Mouse (Mus musculus) urinary bladder, adult 2 months (tissue): ENCODE results near the gene Prmt1. TPM values are rescaled to one million over a fixed set of nuclear protein-coding genes. Genes with fewer than 3 reads are reported as not detected.
A peak's percentile ranks its signal among the peaks of the same experiment; 100 is the strongest.

Source experiments
- DNase-seq: peaks from one replicate; pipeline ENCODE4 v3.0.0; 2022; ENCODE audit warnings: low spot score
- polyA plus RNA-seq: library from polyadenylated mRNA; depleted of rRNA; stranded (reverse); fragments of >200 nt; gene quantifications from 2 replicates; pipeline ENCODE4 v1.2.3, GENCODE M21; 2012

Gene Prmt1
- polyA plus RNA-seq, 1 experiment: 244 TPM

DNA sequence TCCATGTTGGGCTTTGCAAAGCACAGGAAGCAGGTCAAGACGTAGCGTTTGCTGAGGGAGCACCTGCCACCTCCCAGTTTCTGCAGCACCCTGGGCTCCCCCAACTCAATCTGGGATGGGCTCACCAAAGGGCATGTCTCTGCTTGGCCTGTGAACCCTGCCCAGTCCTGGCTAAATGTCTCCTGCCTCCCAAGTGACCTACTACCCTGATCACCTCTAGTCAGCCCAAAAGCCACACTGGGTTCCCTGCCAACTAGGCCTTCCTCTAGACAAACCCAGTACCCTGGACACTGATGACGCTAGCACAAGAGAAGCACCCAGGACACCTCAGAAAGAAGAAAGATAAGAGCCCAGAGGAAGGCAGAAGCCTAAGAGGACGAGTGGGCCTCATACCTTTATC lies 26.5 kb upstream of the Prmt1 start:
- DNase-seq: no peak

DNA sequence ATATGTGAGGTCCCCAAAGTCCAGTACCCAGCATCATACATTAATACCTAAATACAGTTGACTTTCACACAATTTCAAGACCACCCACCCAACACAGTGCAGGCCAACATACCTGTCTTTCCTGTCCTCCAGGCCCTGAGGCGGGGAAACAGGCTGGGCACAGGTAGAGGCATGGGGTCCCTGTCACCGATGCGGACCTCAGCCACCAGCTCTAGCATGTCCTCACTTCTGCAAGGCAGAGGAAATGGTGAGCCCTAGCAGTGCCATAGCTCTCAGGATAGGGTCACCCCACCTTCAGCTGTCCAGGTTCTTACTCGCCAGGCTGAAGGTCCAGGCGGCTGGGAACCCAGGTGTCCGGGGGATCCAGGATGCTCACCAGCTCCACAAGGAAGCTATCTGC lies 25.6 kb upstream of the Prmt1 start:
- no peak for DNase-seq

DNA sequence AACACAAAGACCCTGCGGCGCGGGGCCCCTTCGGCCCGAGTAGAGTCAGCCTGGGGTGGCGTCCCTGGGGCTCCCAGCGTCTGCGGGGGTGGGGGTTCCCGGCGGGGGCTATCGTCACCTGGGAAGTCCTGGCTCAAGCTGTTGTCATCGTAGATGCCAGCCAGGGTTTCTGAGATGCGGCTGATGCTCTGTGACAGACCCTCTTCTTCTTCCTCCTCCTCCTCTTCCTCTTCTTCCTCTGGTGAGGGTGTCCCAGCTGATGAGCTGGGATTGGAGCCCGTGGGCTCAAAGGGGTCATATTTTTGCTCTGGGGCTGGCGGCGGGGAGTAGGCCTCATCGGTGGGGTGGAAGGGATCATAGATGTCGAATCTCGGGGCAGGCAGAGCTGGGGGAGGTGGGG lies 22.0 kb upstream of the Prmt1 start:
- no peak for DNase-seq

DNA sequence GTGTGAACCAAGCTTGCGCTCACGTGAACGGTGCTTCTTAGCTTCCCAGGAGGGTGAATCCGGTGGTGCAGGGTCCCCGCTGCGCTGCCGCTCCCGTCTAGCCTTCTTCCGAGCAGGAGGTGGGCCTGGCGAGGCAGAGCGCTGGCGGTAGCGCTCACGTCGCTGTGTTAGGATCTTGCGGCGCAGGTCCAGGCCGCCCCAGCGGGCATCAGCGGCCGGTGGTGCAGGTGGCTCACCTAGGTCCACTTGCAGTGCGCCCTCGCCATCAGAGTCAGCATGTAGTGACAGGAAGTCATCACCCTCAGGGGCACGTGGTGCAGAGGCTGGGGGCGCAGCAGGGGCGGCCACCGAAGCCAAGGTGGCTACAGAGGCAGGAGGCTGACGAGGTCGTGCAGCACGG lies 21.5 kb upstream of the Prmt1 start:
- no peak for DNase-seq

DNA sequence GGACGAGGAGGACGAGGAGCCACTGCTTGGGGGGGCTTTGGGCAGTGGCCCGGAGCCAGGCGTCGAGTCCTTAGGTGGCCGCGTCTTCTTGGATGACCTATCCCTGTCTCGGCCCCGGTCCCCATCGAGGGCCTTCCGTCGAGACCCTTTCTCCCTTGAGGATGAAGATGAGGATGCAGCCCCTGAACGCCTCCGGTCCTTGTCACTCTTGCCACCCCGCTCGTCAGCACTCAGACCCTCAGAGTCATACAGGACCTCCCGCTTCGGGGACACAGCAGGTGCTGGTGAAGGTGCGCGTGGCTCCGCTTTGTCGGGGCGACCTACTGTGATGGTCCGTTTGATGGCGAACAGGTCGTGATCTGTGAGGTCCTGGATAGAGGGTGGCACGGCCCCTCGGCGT lies 20.8 kb upstream of the Prmt1 start:
- no peak for DNase-seq

DNA sequence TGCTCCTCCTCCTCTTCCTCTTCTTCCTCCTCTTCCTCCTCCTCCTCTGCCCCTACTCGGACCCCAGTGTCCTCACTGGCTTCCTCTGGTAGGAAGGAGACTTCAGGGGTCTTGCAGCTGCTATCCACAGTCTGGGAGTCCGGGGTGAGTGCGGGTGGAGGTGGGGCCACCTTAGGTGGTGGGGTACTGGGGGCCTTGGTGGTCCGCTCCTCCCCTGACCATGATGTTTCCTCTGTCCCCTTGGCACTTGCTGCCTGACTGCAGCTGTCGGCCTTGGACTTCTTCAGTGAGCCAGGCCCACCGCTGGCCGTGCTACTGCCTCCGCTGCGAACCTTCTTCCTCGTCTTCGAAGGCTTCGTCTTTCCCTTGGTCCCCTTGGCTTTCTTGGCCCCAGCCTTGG lies 20.1 kb upstream of the Prmt1 start:
- no peak for DNase-seq

DNA sequence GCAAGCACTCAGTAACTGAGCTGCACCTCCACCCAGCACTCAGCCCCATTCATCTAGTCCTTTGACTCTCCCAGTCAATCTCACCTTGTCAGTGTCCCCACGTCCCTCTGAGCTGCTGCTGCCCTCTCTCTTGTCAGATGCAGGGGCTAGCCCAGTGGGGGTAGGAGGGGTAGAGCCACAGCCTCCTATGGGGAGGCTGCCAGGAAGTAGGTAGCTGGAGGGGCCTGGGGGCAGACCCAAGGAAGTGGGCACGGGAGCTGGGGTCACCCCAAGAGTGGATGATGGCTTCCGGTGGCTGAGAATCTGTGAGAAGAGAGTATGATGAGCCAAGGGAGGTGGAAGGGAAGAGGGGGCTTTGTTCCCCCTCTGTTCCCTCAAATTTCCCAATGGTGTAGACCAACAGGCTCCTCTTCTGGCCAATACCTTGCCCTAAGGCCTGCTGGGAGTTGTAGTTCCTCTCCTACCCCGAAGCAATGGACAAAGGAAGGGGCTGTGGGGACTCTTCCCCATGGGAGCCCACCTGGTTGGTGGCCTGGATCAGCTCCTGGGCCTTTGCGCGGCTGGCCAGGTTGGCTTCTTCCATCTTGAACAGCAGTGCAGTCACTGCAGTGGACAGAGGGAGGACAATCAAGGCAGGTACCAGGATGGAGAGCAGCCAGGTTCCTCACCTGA lies 19.1 kb upstream of the Prmt1 start:
- DNase-seq: no peak

DNA sequence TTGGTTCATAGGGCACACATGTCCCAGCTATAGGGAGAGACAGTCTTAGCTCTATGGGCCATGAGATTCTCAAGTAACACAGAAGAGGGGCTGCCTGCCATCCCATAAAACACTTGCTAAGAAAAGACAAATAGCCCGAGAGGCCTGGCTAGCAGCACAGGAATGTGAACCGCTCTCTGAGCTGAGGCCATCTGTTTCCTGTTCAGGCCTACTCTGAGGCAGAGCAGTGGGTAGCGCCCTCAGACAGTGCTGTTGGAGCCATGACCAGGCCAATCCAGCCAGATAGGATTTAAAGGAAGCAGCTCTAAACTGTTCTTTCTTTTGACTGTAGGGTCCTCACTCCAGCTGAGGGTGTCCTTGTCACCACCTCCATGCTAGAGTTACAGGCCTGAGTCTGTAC lies 18.2 kb upstream of the Prmt1 start:
- DNase-seq: no peak

DNA sequence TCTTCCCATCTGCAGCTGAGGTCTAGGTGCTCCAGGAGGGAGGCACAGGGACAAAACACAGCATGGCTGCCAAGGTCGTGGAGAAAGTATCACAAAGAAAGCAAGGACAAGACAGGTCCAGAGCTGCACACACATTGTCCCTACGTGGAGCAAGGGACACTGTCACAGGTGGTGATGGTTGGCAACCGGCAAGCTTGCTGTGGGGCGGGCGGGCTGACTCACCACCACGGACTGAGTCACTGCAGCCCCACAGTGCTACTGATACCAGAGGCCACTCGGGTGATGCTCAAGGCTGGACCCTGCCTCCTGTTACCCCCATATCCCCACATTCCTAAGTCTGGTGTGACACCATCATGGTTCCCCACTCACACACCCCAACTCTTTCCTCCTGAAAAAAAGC lies 16.1 kb upstream of the Prmt1 start:
- DNase-seq: no peak

DNA sequence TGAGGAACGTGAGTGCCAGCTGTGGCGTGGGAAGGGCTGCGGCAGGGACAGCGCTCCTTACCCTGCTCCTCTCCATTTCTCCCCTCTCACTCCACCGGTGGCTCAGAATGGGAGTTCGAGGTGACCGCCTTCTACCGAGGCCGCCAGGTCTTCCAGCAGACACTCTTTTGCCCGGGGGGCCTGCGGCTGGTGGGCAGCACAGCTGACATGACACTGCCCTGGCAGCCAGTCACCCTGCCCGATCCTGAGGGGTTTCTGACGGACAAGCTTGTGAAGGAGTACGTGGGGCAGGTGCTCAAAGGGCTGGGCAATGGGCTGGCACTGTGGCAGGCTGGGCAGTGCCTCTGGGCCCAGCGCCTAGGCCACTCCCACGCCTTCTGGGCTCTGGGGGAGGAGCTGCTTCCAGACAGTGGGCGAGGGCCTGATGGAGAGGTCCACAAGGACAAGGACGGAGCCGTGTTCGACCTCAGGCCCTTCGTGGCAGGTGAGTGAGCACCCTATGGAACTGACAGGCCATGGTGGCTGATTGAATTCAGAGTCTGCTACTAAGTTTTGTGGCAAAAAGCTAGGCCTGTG lies 14.3 kb upstream of the Prmt1 start:
- no peak for DNase-seq

DNA sequence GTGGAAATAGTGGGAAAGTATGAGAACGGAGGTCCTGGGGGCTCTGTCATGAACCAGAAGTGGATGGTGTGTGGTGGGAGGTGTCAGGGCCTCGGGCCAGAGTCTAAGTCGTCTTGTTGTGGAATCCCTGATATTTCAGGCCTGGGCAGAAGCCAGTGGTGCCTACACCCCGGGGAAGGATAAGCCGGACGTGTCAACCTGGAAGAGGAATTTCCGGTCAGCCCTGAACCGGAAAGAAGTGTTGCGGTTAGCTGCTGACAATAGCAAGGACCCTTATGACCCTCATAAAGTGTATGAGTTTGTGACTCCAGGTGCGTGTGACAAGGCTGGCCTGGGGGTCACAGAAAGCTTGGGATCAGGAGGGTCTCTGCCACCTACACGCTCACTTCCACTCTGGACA lies 13.4 kb upstream of the Prmt1 start:
- DNase-seq: no peak

DNA sequence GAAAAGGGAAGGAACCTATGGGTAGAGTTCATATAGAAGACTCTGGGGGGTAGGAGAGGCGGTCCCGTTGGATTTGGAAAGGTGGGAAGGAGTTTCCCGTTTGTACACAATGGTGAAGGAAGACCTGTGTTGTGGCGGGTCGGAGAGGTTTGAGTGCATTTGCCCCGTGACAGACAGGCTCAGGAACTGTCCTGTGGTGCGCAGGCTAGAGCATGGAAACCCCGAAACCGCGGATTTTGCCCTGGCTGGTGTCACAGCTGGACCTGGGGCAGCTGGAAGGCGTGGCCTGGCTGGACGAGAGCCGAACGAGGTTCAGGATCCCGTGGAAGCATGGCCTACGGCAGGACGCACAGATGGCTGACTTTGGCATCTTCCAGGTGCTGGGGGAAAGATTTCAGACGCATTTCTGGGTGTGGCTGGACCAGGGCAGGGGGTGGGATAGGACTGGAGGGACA lies 12.2 kb upstream of the Prmt1 start, which contains the start of gene Bcl2l12:
TSS of gene Bcl2l12 (minus strand) at position 212 of the 455 bp plus-strand sequence.
- no peak for DNase-seq

DNA sequence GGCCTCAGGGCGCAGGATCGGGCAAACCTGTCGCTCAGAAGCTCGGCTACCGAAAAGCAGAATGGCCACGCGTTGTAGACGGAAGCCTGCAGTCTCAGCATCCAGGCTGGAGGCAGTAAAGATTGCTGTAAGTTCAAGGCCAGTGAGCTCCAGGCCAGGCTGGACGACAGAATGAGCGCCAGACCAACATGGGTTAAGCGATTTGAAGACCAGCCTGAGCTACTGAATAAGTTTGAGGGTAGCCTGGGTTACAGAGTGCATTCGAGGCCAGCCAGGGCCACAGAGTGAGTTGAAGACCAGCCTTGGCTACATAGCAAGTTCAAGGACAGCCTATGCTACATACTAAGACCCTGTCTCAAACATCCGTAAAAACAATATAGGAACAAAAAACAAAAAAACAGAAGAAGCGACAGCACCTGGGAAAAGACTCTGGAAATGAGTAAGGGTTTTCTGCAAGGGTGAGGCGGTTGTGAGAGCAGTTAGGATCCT lies 11.6 kb upstream of the Prmt1 start:
- DNase-seq: no peak

DNA sequence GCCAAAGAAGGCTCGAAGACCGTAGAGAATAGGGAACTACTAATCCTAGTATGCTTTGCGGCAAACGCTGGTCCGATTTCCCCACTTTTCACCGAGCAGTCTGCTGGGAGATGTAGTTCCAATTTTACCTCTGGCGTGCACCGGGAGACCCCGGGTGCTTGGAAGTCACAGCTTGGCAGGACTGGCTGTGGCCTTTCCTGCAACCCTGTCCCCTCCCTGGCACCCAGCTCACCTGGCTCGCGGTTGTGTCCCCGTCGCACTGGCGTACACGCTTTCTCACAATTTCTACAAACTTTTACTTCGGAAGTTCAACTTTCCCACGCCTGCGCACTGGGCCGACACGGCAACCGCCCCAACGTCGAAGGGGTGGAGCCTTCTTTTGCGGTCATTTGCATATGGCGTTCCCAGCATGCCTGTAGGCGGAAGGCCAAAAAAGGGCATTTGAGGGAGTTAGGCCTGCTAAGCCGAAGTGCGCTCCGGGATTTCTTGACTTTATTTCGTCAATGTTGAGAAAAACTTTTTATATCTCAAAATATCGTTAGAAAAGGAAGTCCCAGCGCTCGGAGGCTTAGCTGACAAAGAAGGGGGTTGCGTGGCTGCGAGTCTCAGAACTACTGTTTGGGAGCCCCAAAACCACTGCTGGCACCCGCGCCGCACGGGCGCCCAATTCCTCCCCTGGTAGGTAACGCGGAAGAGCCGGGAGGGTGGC lies 11.0 kb upstream of the Prmt1 start, which contains the start of gene Irf3:
TSS of gene Irf3 (plus strand) at position 418 of the 709 bp plus-strand sequence.
- peak; percentile 86 for DNase-seq

DNA sequence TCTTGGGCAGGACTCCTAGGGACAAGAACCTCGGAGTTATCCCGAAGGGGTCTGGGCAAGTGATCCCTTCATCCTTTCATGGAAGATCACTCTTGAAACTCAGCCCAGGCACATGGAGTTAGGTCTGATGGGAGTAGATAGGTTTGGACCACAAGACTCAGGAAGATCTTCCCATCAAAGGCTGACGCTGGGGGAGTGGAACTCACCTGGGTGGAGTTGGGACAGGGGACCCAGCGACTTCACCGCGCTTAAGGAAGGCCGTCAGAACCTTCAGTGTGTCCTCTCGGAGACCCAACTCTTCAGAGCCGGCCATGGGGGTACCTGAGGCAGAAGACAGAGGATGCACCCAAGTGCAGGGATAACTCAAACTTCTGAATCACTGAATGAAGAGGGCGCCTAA lies 10.3 kb upstream of the Prmt1 start:
- no peak for DNase-seq

DNA sequence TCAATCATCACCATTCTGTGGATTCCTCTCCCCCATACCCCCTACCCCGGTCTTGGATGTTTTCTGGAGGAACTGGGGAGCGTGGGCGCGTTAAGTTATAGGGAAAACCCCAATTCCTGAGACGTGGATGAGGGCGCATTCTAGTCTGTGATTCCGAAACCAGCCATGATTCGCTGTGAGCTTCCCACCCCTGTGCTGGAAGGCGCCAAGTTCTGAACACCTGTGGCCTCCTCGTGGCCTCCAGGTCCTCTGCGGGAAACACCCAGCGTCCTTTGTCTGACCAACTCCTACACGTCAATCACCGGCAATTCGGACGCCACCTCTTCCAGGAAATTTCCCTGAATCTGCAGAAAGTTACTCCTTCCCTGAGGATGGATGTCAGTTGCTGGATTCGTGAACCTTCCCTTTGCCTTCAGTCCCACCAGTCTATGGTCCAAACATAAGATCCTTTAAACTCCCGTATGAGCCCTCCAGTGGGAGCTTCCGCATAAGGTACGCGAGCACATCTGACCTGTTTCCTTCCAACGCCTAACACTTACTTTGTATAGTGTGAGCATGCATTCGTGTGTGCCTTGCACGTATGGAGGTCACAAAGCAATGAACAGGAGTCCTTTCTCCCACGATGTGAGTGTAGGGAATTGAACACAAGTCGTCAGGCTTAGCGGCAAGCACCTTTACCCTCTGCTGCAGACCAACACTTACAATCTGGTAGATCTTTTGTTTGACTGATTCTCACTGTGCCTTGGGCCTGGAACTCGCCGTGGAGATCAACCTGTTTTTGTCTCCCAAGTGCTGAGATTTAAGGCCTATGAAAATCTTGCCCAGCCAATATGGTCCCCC lies 731 bp upstream of the Prmt1 start:
- DNase-seq: no peak

DNA sequence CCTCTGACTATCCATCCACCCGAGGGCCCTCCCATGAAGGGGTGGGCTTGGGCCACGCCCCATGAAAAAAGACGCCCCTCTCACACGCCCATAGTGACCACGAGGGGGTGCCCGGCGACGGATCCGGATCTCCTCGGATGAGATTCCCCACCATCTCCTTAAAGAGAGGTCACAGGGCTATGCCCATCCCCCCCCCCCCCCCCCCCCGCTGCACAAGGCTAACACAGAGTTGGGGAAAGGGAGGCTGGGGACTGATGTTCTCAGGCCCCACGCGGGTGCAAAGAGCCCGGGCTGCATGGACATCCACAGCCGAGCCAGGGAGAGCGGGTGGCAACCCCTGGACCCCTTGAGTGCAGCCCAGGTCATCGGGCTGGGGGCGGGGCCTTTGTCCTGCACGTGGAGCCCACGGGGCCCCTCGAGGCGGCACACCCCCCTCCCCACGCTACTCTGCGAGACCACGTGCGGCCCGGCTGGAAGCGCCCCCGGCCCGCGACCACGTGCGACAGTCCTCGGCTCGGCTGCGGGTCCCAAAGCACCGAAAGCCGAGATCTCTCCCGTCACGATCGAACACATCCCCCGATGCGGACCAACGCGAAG lies 675 bp downstream of the Prmt1 start:
- no peak for DNase-seq

DNA sequence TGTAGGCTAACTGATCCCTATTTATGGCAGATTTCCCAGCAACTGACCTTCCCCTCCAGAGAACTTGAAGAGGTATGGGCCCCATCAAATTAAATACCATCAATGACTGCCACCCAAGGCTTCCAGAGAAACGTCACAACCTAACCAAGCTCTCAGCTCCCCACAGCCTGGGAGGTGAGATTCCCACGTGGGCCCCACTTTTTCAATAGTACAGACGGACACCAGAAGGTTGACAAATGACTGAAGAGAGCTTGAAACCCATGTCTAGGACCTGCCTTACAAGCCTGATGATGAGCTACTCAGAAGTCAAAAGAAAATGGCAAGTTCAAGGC lies 1.6 kb downstream of the Prmt1 start:
- DNase-seq: no peak

DNA sequence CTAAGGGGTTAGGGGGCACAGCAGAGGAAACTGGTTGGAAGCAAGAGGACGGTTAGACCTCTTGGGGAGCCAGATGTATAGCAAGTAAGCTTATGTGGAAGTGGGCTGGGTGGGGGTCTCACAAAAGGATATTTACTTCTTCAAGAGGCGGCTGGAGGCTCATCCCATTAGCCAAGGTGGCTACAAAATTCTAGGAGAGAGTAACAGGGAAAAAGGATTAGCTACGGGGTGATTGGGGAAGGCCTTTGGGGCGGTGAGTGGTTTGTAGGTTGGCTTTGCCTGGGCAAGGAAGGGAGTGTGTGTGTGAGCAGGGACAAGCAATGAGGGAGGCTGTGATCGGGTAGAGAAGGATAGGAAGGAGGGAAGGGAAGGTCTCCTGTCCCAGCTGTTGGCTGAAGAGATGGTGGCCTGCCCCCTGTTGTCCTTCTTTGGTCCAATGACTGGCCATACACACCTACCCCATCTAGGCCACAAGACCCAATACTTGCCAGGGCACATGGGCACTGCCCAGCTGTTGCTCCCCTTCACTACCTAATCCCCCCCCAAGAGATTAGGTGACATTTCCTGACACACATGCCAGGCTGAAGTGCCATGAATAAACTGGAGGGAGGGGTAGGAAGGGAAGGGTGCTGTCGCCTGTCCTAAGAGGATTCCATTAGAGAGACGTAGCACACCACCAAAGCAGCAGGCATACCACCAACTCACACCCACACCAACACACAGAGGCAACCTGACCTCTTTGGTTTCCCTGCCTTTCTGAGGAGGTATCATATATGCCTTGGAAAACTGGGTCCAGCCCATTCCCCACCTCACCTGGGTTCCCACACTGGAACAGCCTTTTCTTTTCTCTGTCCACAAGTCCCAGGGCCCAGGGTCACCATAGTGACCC lies 2.2 kb downstream of the Prmt1 start:
- no peak for DNase-seq

DNA sequence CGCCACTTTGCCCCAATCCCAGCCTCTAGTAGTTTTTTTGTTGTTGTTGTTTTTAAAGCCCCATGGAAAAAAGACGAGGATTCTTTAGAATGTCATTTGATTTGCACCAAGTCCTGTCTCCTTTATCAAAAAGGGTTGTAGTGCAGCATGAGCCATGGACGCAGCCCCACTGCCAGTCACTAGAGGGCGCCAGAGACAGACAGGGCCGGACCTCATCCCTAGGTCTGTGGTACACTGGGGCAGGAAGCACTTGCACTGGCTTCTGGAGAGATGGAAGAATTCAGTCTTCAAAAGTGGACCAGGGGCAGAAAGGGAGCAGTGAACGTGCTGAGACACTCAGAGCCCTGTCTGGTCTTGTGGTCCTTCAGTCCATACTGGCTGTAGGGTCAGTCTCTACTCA lies 3.3 kb downstream of the Prmt1 start:
- peak; percentile 74 for DNase-seq

DNA sequence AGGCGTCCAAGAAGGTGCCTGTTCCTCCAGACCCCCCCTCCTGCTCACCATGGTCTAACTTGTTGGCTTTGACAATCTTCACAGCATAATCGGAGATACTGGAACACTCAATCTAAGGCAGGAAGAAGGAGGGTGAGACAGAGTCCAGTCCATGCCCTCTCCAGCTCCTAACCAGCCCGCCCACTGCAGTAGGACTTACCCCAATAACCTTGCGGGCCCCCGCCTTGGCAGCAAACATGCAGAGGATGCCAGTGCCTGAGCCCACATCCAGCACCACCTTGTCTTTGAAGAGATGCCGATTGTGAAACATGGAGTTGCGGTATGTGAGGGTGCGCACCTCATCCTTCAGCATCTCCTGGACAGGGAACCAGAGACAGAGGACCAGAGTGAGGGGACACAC lies 4.8 kb downstream of the Prmt1 start:
- DNase-seq: no peak
